Mouse (Mus musculus) liver, embryonic 14.5 days (tissue): ENCODE measurements around the gene Iffo1.

Experiments
- CTCF ChIP-seq: IDR thresholded peaks from 2 replicates; pipeline ENCODE4 v1.5.1; 2016; ENCODE audit warnings: antibody characterized with exemption, low read depth, control low read depth
- EP300 ChIP-seq: IDR thresholded peaks from 2 replicates; pipeline ENCODE4 v1.6.1; 2016; ENCODE audit warnings: antibody characterized with exemption, low read depth

DNA sequence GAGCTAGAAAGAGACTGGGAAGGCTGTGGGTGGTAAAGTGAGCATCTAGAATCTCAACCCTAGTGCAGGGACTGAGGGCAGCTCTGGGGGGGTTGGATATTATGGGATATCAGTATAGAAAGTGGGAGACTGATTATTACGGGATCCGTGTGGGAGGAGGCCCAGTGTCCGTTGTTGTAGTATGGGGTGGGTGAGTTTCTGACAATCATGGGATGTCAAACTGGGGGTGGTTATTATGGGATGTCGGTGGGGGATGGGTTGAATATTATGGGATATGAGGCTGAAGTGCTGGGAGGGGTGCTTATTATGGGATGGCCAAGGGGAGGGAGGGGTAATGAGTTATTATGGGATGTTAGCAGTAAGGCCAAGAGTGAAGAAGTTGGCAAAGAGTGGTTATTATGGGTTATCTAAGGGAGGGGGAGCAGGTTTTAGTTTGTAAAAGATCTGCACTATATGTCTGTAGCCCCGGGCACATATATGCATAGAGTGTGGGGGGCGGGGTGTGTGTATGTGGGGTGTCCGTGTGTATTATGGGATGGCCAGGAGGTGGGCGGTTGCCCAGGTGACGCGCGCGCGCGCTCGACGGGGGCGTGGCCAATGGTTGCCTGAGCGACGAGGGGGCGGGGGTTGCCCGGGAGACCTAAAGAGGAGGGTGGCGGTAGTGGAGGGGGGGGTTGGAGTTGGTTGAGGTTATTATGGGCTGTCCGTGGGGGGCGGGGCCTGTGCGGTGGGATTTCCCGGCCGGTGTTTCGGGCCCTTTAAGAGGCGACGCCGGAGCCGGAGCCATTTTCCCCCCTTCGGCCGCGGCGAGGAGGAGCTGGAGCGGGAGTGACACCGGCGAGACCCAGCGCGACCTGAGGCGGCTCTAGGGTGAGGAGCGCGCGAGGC lies 49.4 kb upstream of the Iffo1 start, which contains the start of gene Chd4:
- no peak for TF ChIP-seq CTCF
- TF ChIP-seq EP300, result no peak
